Mouse (Mus musculus) liver, adult 10 weeks (tissue): Measurements from ENCODE around the gene Syt14. TPM values are rescaled to one million over a fixed set of nuclear protein-coding genes. Genes with fewer than 3 reads are reported as not detected.

Experiments used
- polyA plus RNA-seq: library from polyadenylated mRNA; stranded (reverse); fragments of 350-450 nt; fragmentation: Illumina TruSeq; extraction: RNeasy Lipid Tissue Mini Kit (QIAGEN cat#74804); gene quantifications from one replicate; pipeline ENCODE4 v1.2.3, GENCODE M21; 2014; ENCODE audit warnings: low read depth, low replicate concordance

Gene Syt14
- not detected for polyA plus RNA-seq

DNA sequence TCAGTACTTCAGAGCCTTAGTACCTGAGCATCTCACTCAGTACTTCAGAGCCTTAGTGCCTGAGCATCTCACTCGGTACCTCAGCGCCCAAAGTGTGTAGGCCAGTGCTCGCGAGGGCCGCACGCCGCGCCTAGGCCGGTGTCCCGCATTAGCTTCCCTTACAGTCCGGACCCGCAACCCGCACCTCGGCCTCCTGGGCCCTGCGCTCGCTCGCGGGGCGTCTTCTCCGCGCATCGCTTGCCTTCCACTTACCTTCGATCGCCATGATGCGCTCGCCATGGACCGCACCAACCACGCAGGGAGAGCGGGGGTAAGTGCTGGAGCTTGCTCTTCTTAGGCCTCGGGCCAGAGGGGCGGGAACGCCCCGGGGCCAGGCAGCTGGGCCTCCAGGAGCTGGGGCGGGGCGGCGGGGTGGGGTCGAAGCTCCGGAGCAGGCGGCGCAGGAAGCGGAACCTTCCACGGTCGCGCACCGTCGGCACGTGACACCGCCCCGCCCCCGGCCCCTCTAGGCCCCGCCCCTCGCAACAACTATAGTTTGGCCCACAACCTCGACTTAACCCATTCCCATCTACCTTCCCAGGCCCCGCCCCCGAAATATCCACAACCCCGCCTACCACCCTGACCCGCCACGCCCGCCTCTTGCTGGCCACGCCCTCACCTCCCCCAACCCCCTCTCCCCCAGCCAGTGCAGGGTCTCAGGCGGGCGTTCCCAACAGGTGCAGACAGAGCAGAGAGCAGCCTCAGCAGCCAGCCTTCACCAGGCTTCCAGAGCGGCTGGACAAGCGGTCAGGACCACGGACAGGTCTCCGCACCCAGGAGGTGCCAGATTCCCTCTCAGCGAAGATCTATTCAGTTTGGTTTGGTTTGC, at the start of gene Syt14:
TSS of gene Syt14 (minus strand) at position 405 of the 868 bp plus-strand sequence.

GRCm38 (mm10) chr1:192855474-192856230, 179.9 kb downstream of the Syt14 start, which contains the start of gene Sertad4:
Gene Sertad4, minus strand, starts transcription at chr1:192855756.

Other genes starting within 250 kb of the Syt14 start
- gene Sertad4, start 180.0 kb downstream of the Syt14 start, polyA plus RNA-seq = 0.16 TPM
- gene Diexf, start 94.5 kb upstream of the Syt14 start, polyA plus RNA-seq = 7.0 TPM
- gene Irf6, start 117.3 kb upstream of the Syt14 start, polyA plus RNA-seq = 63.1 TPM
- 10.2 TPM for gene A130010J15Rik, start 132.3 kb upstream of the Syt14 start, polyA plus RNA-seq
- 1.0 TPM for gene Traf3ip3, start 165.9 kb upstream of the Syt14 start, polyA plus RNA-seq
- 0.64 TPM for gene Lamb3, start 171.9 kb upstream of the Syt14 start, polyA plus RNA-seq
- gene Hsd11b1, start 228.3 kb upstream of the Syt14 start, polyA plus RNA-seq = 1,112 TPM
- 7.1 TPM for gene G0s2, start 237.4 kb upstream of the Syt14 start, polyA plus RNA-seq